Mouse (Mus musculus) testis, postnatal 14 days (tissue): ENCODE results near the gene Rabggtb.

Source experiments
- DNase-seq: peaks from one replicate; pipeline ENCODE4 v3.0.0; 2021; ENCODE audit warnings: low spot score

The Rabggtb gene

GRCm38 (mm10) chr3:153912546-153913509 lies at the start of gene Rabggtb:
Gene Rabggtb, minus strand, starts transcription at chr3:153913009.
- DNase-seq, result peak; percentile 94

- DNase-seq, result no peak
Observed at GRCm38 (mm10) chr3:153961632-153962389, 49.0 kb upstream of the Rabggtb start.

- no peak for DNase-seq
Observed at GRCm38 (mm10) chr3:153960884-153961283, 48.1 kb upstream of the Rabggtb start.

- no peak for DNase-seq
Observed at GRCm38 (mm10) chr3:153959731-153960207, 47.0 kb upstream of the Rabggtb start.

- DNase-seq, result no peak
Observed at GRCm38 (mm10) chr3:153959035-153959730, 46.4 kb upstream of the Rabggtb start.

GRCm38 (mm10) chr3:153957916-153958315 lies 45.1 kb upstream of the Rabggtb start:
- no peak for DNase-seq

- DNase-seq, result no peak
Observed at GRCm38 (mm10) chr3:153948176-153948575, 35.4 kb upstream of the Rabggtb start.

- no peak for DNase-seq
Observed at GRCm38 (mm10) chr3:153947271-153947670, 34.5 kb upstream of the Rabggtb start.

- DNase-seq, result peak; percentile 96
Observed at GRCm38 (mm10) chr3:153944335-153944990, 31.7 kb upstream of the Rabggtb start, which contains the start of gene Acadm. Gene Acadm, minus strand, starts transcription at chr3:153944632.

GRCm38 (mm10) chr3:153943901-153944334 lies 31.1 kb upstream of the Rabggtb start:
- no peak for DNase-seq

- no peak for DNase-seq
Observed at GRCm38 (mm10) chr3:153943003-153943640, 30.3 kb upstream of the Rabggtb start.

GRCm38 (mm10) chr3:153941613-153942012 lies 28.8 kb upstream of the Rabggtb start:
- DNase-seq, result no peak

- no peak for DNase-seq
Observed at GRCm38 (mm10) chr3:153940486-153940885, 27.7 kb upstream of the Rabggtb start.

GRCm38 (mm10) chr3:153940021-153940420 lies 27.2 kb upstream of the Rabggtb start:
- no peak for DNase-seq

GRCm38 (mm10) chr3:153937116-153937810 lies 24.5 kb upstream of the Rabggtb start:
- DNase-seq, result no peak

GRCm38 (mm10) chr3:153935878-153936277 lies 23.1 kb upstream of the Rabggtb start:
- DNase-seq, result no peak

- no peak for DNase-seq
Observed at GRCm38 (mm10) chr3:153932461-153932860, 19.7 kb upstream of the Rabggtb start.

GRCm38 (mm10) chr3:153929526-153929925 lies 16.7 kb upstream of the Rabggtb start:
- no peak for DNase-seq

- no peak for DNase-seq
Observed at GRCm38 (mm10) chr3:153926333-153926732, 13.5 kb upstream of the Rabggtb start.
